Mouse (Mus musculus) testis, postnatal 10 days (tissue): ENCODE results near the gene Hes7.

Source experiments
- DNase-seq: peaks from one replicate; pipeline ENCODE4 v3.0.0; 2021; ENCODE audit warnings: low spot score

The Hes7 gene

DNA sequence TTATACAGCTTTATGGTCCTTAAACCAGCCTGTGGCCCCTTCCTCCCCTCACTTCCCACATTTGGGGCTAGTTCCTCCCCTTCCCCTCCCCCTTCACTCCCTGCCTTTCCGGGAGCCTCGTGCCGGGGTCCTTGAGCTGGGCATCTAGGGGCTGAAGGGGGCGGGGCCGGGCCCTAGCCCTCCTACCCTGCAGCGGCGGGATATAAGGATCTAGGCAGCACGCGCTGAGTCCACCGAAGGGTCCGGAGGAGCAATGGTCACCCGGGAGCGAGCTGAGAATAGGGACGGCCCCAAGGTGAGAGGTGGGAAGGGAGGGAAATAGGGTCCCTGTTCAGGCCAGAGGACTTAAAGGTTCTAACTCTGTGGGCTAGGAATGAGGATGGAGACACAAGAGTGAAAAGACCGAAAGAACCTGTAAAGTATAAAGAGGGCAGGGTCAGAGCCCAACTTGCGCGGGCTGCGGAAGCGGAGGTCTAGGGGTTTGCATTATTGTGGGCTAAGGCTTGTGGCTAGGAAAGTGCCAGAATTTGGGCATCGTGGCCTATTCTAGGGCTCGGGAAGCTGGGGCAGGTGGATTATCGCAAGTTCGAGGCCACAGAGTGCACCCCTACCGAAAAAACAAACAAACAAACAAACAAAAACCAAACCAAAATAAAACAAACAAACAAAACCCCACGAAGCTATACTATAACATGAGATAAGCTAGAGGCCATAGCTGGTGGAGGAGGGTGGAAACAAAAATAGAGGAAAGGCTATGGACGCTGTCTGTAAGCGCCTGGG is at the start of gene Hes7:
Gene Hes7 (plus strand): TSS at position 184 of the 780 bp plus-strand sequence.
- no peak for DNase-seq

GRCm38 (mm10) chr11:69070590-69071222 is 49.5 kb upstream of the Hes7 start, which contains the start of gene Tmem107:
Tmem107 (plus strand) TSS chr11:69070806.
- DNase-seq, result peak; percentile 94

DNA sequence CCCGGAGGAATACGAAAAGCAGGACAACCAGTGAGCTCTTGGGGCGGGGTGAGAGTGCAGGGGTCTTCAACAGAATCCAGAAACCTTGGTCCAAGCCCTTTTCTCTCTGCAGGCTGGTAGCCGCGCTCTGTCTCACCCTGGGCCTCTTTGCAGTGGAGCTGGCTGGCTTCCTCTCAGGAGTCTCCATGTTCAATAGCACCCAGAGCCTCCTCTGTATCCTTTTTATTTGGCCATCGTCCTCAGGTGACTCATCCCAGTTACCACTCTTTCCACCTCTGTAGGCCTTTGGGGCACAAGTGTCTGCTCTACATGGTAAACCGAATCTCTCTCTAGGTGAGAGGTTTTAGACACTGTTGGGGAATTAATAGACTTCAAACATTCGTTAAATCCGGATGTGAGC is 48.9 kb upstream of the Hes7 start:
- DNase-seq, result no peak

- no peak for DNase-seq
These were observed 48.0 kb upstream of the Hes7 start for GRCm38 (mm10) chr11:69072234-69072633.

DNA sequence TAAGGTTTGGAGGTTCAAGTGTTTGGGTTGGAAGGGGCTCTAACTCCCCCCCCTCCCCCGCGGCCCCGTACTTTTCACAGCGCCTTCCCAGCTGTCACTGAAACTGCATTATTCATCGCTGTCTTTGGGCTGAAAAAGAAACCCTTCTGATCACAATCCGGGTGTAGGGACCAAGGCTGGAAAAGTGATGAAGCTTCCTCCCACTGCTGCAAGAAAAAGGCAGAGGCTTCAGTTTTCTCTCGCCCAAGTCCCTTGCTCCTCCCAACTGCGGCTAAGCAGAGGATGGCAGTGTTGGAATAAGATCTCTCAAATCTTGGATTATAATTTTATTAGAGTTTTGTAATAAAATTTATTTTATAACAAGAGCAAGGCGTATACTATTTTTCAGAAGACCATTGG is 47.5 kb upstream of the Hes7 start:
- DNase-seq, result no peak

DNA sequence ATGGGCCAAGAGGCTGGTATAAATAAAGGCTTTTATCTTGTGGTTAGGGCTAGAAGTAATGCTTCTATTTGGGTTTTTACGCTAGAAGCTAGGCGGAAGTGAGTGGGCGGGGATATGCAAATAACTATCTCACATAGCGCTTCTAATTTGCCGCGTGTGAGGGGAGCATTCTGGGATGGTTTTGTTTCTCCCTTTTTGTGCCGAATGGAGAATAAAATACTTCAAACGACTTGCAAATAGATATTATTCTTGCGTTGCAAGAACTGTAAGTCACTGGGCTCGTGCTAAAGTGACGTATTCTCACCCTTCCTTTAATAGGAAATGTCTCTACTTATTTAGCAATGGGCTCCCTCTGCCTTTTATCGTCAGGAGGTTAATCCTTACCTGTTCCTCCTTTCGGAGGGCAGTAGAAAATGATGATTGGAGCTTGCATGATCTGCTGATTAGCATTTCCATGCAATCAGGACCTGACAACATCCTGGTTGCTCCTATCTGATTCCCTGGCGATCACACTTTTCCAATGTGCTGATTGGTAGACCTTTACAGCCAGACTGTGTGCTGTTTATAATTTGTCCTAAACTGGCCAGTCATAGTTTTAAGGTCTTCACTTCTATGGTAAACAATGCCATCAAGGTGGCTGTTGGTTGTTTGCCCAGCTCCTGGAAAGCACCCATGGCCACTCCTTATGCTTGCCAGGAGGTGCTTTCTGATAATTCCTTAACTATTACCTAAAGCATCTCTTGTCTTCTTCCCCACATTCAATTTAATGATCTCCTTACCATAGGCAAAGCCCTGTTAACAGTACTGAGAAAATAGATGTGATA is 46.9 kb upstream of the Hes7 start:
- peak; percentile 80 for DNase-seq

DNA sequence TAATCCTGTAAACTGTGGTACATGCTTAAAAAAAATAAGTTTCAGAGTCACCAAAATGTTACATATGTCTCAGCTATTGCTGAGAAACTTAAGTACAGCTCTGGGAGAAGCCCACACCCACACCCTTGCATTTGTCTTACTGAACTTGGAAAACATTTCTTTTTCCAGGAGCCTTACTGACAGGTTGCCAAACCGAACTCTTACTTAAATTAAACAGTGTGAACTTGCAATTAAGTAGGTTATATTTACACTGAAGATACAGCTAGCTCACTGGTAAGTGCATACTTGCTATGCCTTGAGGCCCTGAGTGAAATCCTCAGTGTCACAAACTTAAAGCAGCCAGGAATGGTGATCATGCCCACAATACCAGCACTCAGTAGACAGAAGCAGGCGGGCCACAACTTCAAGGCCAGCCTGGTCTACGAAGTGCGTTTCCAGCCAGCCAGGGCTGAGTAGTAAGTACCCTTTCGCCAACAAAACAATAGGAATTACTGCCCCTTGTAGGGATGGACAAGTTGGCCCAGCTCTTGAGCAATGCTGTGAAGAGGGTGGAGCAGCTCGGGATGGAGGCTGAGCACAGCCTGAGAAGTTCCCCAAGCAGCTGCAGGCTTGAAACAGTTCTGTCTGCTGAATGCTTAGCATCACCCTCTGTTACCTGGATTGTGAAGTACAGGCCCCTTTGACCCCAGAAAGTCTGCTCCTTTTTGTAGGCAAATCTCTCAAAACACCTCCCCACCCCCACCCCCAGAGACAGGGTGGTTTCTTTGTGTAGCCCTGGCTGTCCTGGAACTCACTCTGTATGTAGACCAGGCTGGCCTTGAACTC is 46.0 kb upstream of the Hes7 start:
- no peak for DNase-seq

DNA sequence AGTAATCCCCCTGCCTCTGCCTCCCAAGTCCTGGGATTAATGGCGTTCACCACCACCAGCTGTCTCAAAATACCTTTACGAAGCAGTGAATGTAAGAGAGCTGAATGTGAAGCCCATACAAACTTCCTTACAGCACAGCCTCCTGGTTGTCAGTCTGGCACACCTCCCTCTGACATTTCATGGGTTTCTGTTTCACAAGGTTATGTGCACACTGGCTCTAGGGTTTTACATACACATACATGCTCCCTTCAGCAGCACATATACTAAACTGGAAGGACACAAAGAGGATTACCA is 45.5 kb upstream of the Hes7 start:
- DNase-seq, result no peak

- no peak for DNase-seq
These were observed 44.3 kb upstream of the Hes7 start for GRCm38 (mm10) chr11:69075764-69076479.

GRCm38 (mm10) chr11:69076572-69076971 is 43.6 kb upstream of the Hes7 start:
- DNase-seq, result no peak

- DNase-seq, result no peak
These were observed 42.9 kb upstream of the Hes7 start for GRCm38 (mm10) chr11:69077316-69077715.

DNA sequence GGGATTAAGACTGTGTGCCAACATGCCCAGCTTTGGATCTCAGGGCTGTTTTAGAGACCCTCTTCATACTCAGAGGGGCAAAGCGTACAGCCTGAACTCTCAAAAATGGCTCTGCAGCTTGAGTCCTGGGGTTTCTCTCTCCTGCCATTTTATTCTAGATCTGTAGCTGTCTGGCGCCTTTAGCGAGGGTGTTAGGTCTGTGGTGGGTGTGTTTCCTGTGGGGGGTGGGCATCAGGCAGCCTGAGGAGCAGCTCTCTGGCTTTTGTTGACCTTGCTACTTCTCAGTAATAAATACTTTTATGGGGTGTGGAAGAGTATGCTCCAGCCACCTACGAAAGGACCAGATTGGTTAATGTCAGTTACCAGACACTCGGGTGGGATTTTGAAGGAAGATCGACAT is 42.2 kb upstream of the Hes7 start:
- DNase-seq, result no peak

GRCm38 (mm10) chr11:69078805-69079438 is 41.3 kb upstream of the Hes7 start:
- no peak for DNase-seq

DNA sequence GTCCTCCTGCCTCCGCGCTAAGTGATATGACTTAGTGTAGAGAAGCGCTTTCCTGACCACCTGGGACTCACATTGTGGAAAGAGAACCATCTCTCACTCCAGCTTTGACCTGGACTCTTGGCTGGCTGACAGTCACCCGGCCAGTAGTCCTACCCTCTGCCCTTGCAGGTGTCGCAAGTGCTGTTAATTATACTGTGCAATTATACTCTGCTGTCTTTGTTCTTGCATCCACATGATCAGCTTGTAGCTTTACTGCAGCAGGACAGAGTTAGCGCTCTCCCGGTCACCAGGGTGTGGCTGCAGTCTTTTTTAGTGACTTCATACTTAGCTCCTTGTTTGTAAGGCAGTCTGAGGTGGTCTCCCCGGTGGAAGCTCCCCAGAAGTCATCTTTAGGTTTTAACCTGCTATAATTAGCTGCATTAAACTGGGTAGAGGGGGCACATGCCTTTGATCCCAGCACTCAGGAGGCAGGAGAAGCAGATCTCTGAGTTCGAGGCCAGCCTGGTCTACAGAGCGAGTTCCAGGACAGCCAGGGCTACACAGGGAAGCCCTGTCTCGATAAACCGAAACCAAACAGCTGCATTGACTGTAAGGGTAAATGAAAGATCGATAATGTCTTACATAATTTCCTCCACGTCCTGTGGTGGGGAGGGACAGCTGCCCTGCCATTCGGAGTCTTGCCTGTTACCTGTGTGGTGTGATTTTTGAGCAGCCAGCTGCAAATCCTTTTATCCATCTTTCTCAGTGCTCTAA is 39.9 kb upstream of the Hes7 start:
- no peak for DNase-seq

DNA sequence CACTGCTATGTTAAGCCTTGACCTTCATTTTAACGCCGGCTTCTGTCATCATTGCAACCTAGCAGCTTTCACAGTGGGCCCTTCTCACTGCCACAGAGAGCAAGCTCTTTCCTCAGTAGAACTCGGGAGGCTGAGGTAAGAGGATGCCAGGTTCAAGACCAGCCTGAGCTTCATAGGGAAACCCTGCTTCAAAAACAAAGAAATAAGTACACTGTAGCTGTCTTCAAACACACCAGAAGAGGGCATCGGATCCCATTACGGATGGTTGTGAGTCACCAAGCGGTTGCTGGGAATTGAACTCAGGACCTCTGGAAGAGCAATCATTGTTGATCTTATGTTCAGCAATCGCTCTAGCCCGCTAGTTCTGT is 39.4 kb upstream of the Hes7 start:
- no peak for DNase-seq

GRCm38 (mm10) chr11:69081613-69082012 is 38.6 kb upstream of the Hes7 start:
- DNase-seq, result no peak

- DNase-seq, result peak; percentile 39
These were observed 34.6 kb upstream of the Hes7 start for GRCm38 (mm10) chr11:69085608-69086007.

GRCm38 (mm10) chr11:69086390-69086789 is 33.8 kb upstream of the Hes7 start:
- DNase-seq, result no peak

GRCm38 (mm10) chr11:69087082-69087481 is 33.1 kb upstream of the Hes7 start:
- DNase-seq, result peak; percentile 68

DNA sequence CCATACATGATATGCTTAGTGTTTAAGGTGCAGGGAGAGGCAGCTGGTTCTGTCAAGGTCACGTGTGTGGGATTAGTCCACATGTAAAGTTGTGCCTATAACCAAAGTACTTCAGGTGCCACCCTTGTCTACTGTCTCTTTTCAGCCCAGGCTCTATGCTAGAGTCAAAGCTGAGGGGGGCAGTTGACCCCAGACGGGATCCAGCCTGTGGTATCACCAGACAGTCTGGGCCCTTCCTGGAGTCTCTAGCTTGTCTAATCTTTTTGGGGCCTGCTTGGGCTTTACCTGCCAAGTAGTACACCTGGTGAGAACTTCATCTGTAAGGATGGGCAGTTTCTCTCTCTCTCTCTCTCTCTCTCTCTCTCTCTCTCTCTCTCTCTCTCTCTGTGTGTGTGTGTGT is 32.6 kb upstream of the Hes7 start:
- peak; percentile 39 for DNase-seq
